Mouse (Mus musculus) heart, embryonic 10.5 days (tissue): ENCODE data around the gene Gm10778. TPM values are rescaled to one million over a fixed set of nuclear protein-coding genes. Genes with fewer than 3 reads are reported as not detected.
A peak's percentile ranks its signal among the peaks of the same experiment; 100 is the strongest.
"Not testable (repeated sequence)": the region's sequence is repeated elsewhere in the genome, so short reads cannot be mapped to it uniquely, and the experiment has no call there.

ENCODE experiments used
- DNase-seq: peaks from one replicate; pipeline ENCODE4 v3.0.0-alpha.2; 2017; ENCODE audit warnings: low spot score
- H3K27ac ChIP-seq: fragments of 300-500 bp; sonication (generic); 2 replicates; pipeline ENCODE4 v1.5.1; 2016; ENCODE audit warnings: mild to moderate bottlenecking
- H3K27me3 ChIP-seq: fragments of 300-500 bp; sonication (generic); 2 replicates; pipeline ENCODE4 v1.6.1; 2016; ENCODE audit warnings: mild to moderate bottlenecking; ENCODE audit not compliant: poor library complexity, insufficient read depth, severe bottlenecking
- H3K36me3 ChIP-seq: fragments of 300-500 bp; sonication (generic); 2 replicates; pipeline ENCODE4 v1.6.1; 2016; ENCODE audit warnings: mild to moderate bottlenecking, moderate library complexity
- H3K4me1 ChIP-seq: fragments of 300-500 bp; sonication (generic); 2 replicates; pipeline ENCODE4 v1.6.1; 2016; ENCODE audit warnings: mild to moderate bottlenecking
- H3K4me3 ChIP-seq: fragments of 300-500 bp; sonication (generic); 2 replicates; pipeline ENCODE4 v1.5.1; 2016; ENCODE audit warnings: mild to moderate bottlenecking, moderate library complexity
- H3K9me3 ChIP-seq: fragments of 300-500 bp; sonication (generic); 2 replicates; pipeline ENCODE4 v1.6.1; 2016; ENCODE audit warnings: mild to moderate bottlenecking, moderate library complexity
- WGBS: fragments of 180-500 bp; shearing (Covaris S2); methylation state at CpG from one replicate; pipeline ENCODE4 v1.1.7; 2016; 5-methylcytosine and 5-hydroxymethylcytosine counted together
- polyA plus RNA-seq: library from polyadenylated mRNA; unstranded; fragments of >200 nt; fragmentation: Nextera tagmentation; extraction: Ambion mirVana; gene quantifications from 2 replicates; pipeline ENCODE4 v1.2.1, GENCODE M21; 2016

Gene Gm10778
- polyA plus RNA-seq, result 4.0 and 4.1 TPM in 2 replicates

GRCm38 (mm10) chr10:81648803-81649775 lies at the start of gene Gm10778:
TSS of gene Gm10778 (plus strand) at chr10:81649059.
- Histone ChIP-seq H3K36me3 (peaks cover 18% of the 10 kb centered on the region), H3K27ac (peak within 1 kb of the TSS; percentile 88), H3K4me3 (peak within 1 kb of the TSS; percentile 64)
- not testable (repeated sequence) for H3K4me1 ChIP-seq, H3K9me3 ChIP-seq, H3K27me3 ChIP-seq
- WGBS, result 4% methylated on average over 34 of the region's 52 CpGs
- DNase-seq, result peak; percentile 96

DNA sequence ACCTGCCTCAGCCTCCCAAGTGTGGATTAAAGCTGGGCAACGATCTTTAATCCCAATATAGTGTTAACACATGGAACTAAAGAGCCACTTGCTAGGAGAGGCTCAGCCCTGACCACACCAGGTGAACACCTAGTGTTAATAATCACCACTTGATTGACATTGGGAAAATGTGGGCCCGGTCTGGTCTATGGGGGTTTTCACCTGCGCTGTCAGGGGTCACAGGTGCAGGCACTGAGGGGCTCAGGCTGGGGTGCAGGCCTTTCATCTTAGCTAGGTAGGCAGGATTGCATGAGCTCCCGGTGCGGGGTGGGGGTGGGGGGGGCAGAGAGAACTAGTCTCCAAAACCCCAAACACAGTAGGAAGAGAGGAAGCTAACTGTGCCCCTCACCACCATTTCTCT lies 49.2 kb upstream of the Gm10778 start:
- Histone ChIP-seq H3K4me3 (no peak overlapping the region), H3K27ac (0 out of 2 replicates have a peak overlapping the region, but pooled peaks have one; percentile 83), H3K4me1 (peaks cover 62% of the 10 kb centered on the region), H3K27me3 (peaks cover 25% of the 10 kb centered on the region), H3K9me3 (no peaks in the 10 kb centered on the region), H3K36me3 (no peaks in the 10 kb centered on the region)
- DNase-seq, result no peak
- WGBS, result 69% methylated on average over 5 of the region's 5 CpGs

- peaks cover 63% of the 10 kb centered on the region for H3K4me1 ChIP-seq
- peaks cover 20% of the 10 kb centered on the region for H3K27me3 ChIP-seq
- no peaks in the 10 kb centered on the region for H3K36me3 ChIP-seq
- no peaks in the 10 kb centered on the region for H3K9me3 ChIP-seq
- WGBS, result 42% methylated on average over 10 of the region's 10 CpGs
- H3K4me3 ChIP-seq, result peak overlapping the region; percentile 48
- H3K27ac ChIP-seq, result peak overlapping the region; percentile 83
- DNase-seq, result no peak
Measured at GRCm38 (mm10) chr10:81600096-81600495, 48.8 kb upstream of the Gm10778 start.

GRCm38 (mm10) chr10:81600738-81601203 lies 48.1 kb upstream of the Gm10778 start, which contains the start of gene Tle6:
TSS of gene Tle6 (minus strand) at chr10:81601073.
- H3K27me3 ChIP-seq, result peaks cover 13% of the 10 kb centered on the region
- peak within 1 kb of the TSS; percentile 48 for H3K4me3 ChIP-seq
- peak; percentile 99 for DNase-seq
- H3K9me3 ChIP-seq, result no peaks in the 10 kb centered on the region
- no peaks in the 10 kb centered on the region for H3K36me3 ChIP-seq
- WGBS, result under 1% methylated on average over 28 of the region's 28 CpGs
- peaks cover 62% of the 10 kb centered on the region for H3K4me1 ChIP-seq
- H3K27ac ChIP-seq, result peak within 1 kb of the TSS; percentile 83

- no peaks in the 10 kb centered on the region for H3K9me3 ChIP-seq
- H3K36me3 ChIP-seq, result no peaks in the 10 kb centered on the region
- H3K4me3 ChIP-seq, result peak overlapping the region; percentile 48
- peaks cover 57% of the 10 kb centered on the region for H3K4me1 ChIP-seq
- no peak for DNase-seq
- peak overlapping the region; percentile 83 for H3K27ac ChIP-seq
- 24% methylated on average over 7 of the region's 7 CpGs for WGBS
- peaks cover 9% of the 10 kb centered on the region for H3K27me3 ChIP-seq
Measured at GRCm38 (mm10) chr10:81601396-81601905, 47.4 kb upstream of the Gm10778 start.

DNA sequence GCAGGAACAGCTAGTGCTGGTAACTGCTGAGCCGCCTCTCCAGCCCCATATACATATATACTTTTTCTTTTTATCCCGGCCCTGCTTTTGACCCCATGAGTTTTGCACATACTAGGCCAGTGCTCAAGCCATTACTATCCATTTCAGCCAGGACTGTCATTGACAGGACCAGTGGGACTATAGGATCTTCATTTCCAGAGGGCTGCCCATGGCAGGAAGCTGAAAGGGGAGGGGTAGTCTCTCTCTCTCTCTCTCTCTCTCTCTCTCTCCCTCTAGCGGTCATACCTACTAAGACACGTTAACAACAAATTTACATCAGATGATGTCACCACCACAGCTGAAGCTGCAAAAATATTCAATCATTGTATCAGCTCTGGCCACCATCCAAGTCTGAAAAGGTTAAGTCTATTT lies 46.1 kb upstream of the Gm10778 start:
- no peak for DNase-seq
- Histone ChIP-seq H3K9me3 (no peaks in the 10 kb centered on the region), H3K27me3 (peaks cover 3% of the 10 kb centered on the region), H3K36me3 (0 out of 2 replicates have a peak, but pooled peaks cover 2% of the 10 kb centered on the region), H3K4me3 (no peak overlapping the region), H3K4me1 (peaks cover 48% of the 10 kb centered on the region), H3K27ac (no peak overlapping the region)
- 23% methylated on average over 4 of the region's 4 CpGs for WGBS

DNA sequence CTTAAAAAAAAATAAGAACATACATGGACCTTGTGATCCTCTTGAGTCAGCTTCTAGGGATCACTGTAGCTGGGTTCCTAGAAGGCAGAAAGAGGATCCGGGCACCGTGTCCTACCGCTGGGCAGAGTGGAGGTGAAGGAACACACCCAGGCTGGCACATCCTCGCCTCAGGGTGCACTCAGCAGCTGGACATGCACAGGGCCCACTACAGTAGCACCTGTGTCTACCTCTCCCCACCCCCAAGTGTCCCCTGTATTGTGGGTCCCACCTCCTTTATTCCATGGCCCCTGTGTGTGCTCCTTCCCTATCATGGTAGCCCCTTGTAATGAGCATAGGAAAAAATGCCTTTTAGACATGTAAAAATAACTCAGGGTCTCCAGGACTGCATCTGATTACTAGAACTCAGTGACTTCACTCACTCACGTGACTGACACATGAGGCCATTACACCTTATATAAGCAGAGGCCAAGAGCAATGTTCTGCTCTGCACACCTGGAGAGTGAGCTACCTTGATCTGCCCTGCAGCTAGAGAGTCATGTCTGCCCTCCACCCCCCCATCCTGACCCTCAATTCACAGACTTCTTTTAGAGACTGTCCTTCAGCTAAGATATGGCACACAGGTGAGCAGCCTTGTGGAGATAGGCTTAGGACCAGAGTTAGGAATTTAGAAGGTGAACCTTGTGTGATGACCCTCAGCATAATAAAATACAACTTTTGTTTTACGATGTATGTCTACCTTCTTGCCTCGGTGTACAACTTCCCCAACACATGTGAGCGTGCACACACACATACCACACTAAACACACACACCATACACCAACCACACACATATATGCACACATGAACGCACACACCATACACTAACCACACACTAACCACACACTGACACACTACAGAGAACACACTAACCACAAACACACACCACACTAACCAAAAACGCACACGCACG lies 44.6 kb upstream of the Gm10778 start:
- WGBS, result 77% methylated on average over 12 of the region's 12 CpGs
- peak overlapping the region; percentile 69; the same call in 1 of the 2 replicates for H3K4me3 ChIP-seq
- no peak for DNase-seq
- H3K4me1 ChIP-seq, result peaks cover 39% of the 10 kb centered on the region
- peak overlapping the region; percentile 80 for H3K27ac ChIP-seq
- no peaks in the 10 kb centered on the region for H3K27me3 ChIP-seq
- peaks cover 16% of the 10 kb centered on the region; the same call in 1 of the 2 replicates for H3K36me3 ChIP-seq
- no peaks in the 10 kb centered on the region for H3K9me3 ChIP-seq

DNA sequence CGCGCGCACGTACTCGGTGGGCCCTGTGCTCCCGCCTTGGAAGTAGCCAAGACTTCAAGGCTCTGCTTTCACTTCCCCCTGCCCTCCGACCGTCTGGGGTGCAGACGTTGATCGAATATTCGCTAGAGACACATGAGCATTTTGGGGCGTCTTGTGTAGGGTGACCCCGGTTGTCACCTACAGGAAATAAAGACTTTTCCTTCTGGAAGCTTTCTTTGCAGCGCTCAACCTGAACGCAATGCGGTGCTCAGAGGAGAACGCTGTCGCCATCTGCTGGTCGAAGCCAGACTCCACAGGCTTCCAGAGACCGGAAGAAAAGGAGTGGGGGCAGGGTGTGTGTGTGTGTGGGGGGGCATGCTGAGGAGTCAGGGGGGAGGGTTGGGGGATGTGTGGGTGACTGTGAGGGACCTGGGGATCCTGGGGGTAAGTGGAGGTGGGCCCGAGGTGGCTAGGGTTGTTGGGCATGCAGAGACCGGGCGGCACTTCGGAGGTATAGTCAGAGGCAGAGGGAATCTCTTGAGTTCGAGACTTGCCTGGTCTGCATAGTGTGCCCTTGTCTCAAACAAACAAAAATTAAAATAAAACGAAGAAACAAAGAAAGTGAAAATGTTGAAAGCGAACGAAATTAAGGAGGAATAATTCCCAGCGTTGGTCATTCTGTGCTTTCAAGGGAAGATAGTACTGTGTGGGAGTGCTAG lies 43.7 kb upstream of the Gm10778 start:
- peak; percentile 93 for DNase-seq
- no peaks in the 10 kb centered on the region for H3K9me3 ChIP-seq
- H3K27me3 ChIP-seq, result no peaks in the 10 kb centered on the region
- 20% methylated on average over 29 of the region's 29 CpGs for WGBS
- H3K4me1 ChIP-seq, result peaks cover 32% of the 10 kb centered on the region
- H3K36me3 ChIP-seq, result peaks cover 18% of the 10 kb centered on the region; the same call in 1 of the 2 replicates
- H3K27ac ChIP-seq, result peak overlapping the region; percentile 80
- H3K4me3 ChIP-seq, result peak overlapping the region; percentile 69

DNA sequence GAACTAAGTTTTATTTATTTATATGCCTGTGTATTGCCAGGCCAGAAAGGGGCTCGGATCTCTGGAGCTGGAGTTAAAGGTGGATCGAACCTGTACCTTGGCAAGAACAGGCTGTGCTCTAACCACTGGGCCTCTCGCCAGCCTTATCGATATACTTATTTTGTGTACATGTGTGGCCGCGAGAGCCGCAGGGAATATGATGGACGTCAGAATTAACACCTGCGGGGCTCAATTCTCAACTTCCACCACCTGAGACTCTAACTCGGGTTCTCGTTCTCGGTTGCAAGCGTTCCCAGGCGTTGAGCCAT lies 43.2 kb upstream of the Gm10778 start:
- H3K36me3 ChIP-seq, result peaks cover 18% of the 10 kb centered on the region; the same call in 1 of the 2 replicates
- DNase-seq, result no peak
- H3K9me3 ChIP-seq, result no peaks in the 10 kb centered on the region
- no peaks in the 10 kb centered on the region for H3K27me3 ChIP-seq
- H3K4me3 ChIP-seq, result peak overlapping the region; percentile 69
- H3K4me1 ChIP-seq, result peaks cover 27% of the 10 kb centered on the region
- 4% methylated on average over 14 of the region's 14 CpGs for WGBS
- H3K27ac ChIP-seq, result peak overlapping the region; percentile 80

DNA sequence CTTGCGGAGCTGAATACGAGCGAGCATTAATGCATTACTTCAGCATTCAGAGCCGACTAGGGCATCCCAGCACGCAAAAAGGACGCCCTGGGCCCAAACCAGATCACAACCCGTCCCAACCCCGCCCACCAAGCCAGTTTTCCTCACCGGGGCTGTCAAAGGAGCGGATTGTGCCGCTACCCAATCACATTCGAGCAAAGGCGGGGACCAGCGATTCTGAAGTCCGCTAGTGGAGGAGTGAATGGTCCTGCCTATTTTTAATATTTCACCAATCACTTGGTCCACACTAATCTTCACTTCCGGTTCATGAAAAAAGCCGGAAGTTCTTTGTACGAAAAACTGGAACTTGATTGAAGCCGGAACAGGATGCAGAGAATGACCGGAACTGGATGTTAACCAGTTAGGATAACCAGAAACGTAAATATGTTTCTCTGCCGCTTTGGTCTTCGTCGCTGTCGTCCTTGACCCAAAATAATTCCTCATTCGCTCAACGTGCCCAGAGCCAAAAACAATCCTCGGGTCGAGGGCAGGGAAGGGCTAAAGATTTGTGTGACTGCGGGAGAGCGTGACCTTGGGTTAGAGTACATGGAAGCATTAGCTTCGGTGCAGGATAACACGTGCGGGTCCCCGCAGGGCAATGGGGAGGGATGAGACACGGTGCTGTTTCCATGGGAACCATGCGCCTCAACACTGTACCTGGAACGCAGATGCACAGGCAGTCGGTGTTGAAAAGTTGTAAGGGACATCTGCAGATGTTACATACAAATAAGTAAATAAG lies 42.7 kb upstream of the Gm10778 start, which contains the start of gene BC025920:
Gene BC025920, plus strand, starts transcription at position 297 of the 778 bp plus-strand sequence.
- Histone ChIP-seq H3K4me3 (peak within 1 kb of the TSS; percentile 69), H3K36me3 (peaks cover 18% of the 10 kb centered on the region; the same call in 1 of the 2 replicates), H3K27me3 (no peaks in the 10 kb centered on the region), H3K4me1 (peaks cover 22% of the 10 kb centered on the region), H3K9me3 (no peaks in the 10 kb centered on the region), H3K27ac (peak within 1 kb of the TSS; percentile 92)
- 1% methylated on average over 39 of the region's 39 CpGs for WGBS
- DNase-seq, result peak; percentile 99

- Histone ChIP-seq H3K27me3 (no peaks in the 10 kb centered on the region; the same call in 1 of the 2 replicates), H3K36me3 (peaks cover 18% of the 10 kb centered on the region; the same call in 1 of the 2 replicates), H3K4me1 (peaks cover 15% of the 10 kb centered on the region; the same call in 1 of the 2 replicates), H3K4me3 (no peak overlapping the region), H3K9me3 (no peaks in the 10 kb centered on the region), H3K27ac (no peak overlapping the region)
- no peak for DNase-seq
- WGBS, result 82% methylated on average over 1 of the region's 1 CpGs
Measured at GRCm38 (mm10) chr10:81608308-81608707, 40.6 kb upstream of the Gm10778 start.
